Mouse (Mus musculus): Measurements from ENCODE around the gene Mgat5. TPM values are rescaled to one million over a fixed set of nuclear protein-coding genes. Genes with fewer than 3 reads are reported as not detected.

The Mgat5 gene
- polyA plus RNA-seq, 1 experiment: 24.1 TPM

DNA sequence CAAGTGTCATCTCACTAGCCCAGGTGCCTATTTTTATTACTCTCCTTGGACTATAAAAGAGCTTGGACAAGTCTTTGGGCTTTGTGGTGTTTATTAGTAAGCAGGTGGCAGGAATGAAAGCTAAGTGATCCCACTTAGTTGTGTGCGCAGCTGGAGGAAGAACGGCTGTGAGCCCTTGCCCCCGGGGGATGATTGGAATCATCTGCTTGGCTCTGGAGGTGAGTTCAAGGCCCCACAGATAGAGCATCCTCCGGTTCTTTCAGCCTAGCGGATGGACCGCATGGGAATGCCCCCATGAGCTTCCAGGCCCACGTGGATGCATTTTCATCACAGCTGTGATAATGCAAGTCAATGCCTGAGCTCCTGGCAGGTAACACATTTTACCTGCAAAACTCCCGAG, 31.6 kb downstream of the Mgat5 start:
- no peaks in the 10 kb centered on the region for H3K27me3 ChIP-seq (ENCODE audit: control insufficient read depth, insufficient read depth, low read length)
- no peaks in the 10 kb centered on the region for H3K36me3 ChIP-seq (ENCODE audit: control insufficient read depth, insufficient read depth, low read length)
- TF ChIP-seq POLR2A (IDR thresholded peaks at IDR 0.05; ENCODE audit: control insufficient read depth, extremely low read depth, insufficient read depth, low read length, poor library complexity): no peak
- no peak for TF ChIP-seq CTCF (IDR thresholded peaks at IDR 0.05; ENCODE audit: borderline replicate concordance, control insufficient read depth, extremely low read depth, insufficient read depth, low read length, poor library complexity)
- peaks cover 42% of the 10 kb centered on the region for H3K4me1 ChIP-seq (replicated peaks; ENCODE audit: control insufficient read depth, insufficient read depth, low read length)
- WGBS: 88% methylated on average over 8 of the region's 8 CpGs
- no peak overlapping the region for H3K27ac ChIP-seq (ENCODE audit: control insufficient read depth, insufficient read depth, low read length)
- DNase-seq: no peak
- H3K4me3 ChIP-seq (ENCODE audit: control insufficient read depth, insufficient read depth, low read length): no peak overlapping the region

DNA sequence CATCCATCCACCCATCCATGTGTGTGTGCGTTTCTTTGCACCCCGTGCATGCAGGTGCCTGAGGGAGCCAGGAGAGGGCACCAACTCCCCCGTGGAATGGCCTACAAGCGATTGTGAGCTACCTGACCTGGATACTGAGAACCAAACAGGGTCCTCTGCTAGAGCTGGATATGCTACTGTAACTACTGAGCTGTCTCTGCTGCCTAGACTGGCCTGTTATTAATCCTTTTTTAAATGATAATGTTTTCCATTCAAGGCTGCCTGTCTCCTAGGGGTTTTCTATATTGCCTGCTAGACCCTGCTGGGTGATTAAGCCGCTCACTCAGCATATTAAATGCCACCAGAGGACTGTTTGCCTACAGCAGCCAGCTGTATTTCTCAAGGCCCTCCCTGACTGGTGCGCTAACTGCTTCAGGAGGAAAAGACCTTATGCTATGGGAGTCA, 34.1 kb downstream of the Mgat5 start:
- no peaks in the 10 kb centered on the region for H3K36me3 ChIP-seq (ENCODE audit: control insufficient read depth, insufficient read depth, low read length)
- no peak for DNase-seq
- peak; percentile 15; the same call in 1 of the 2 replicates for TF ChIP-seq CTCF (IDR thresholded peaks at IDR 0.05; ENCODE audit: borderline replicate concordance, control insufficient read depth, extremely low read depth, insufficient read depth, low read length, poor library complexity)
- TF ChIP-seq POLR2A (IDR thresholded peaks at IDR 0.05; ENCODE audit: control insufficient read depth, extremely low read depth, insufficient read depth, low read length, poor library complexity): no peak
- H3K4me1 ChIP-seq (replicated peaks; ENCODE audit: control insufficient read depth, insufficient read depth, low read length): peaks cover 40% of the 10 kb centered on the region
- no peaks in the 10 kb centered on the region for H3K27me3 ChIP-seq (ENCODE audit: control insufficient read depth, insufficient read depth, low read length)
- no peak overlapping the region for H3K4me3 ChIP-seq (ENCODE audit: control insufficient read depth, insufficient read depth, low read length)
- H3K27ac ChIP-seq (ENCODE audit: control insufficient read depth, insufficient read depth, low read length): no peak overlapping the region
- 95% methylated on average over 6 of the region's 6 CpGs for WGBS

DNA sequence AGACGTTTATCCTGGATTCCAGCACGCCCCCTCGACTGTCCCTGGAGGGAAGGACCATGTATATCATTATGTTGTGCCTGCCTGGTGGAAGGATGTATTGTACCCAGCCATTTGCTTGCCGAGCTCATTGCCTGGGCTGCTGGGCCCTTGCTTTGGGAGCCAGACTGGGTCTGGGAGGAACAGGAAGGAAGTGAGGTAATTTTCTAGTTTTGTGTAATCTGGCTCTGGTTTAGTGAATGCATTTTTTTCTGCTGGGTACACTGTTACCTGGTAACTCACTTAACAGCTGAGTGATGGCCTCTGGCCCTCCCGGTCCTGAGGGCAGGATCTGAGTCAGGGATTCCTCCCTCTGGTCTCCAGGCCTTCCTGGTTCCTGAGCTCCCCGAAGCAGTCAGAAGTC, 35.1 kb downstream of the Mgat5 start:
- TF ChIP-seq CTCF (IDR thresholded peaks at IDR 0.05; ENCODE audit: borderline replicate concordance, control insufficient read depth, extremely low read depth, insufficient read depth, low read length, poor library complexity) (no peak), POLR2A (IDR thresholded peaks at IDR 0.05; ENCODE audit: control insufficient read depth, extremely low read depth, insufficient read depth, low read length, poor library complexity) (no peak)
- H3K27me3 ChIP-seq (ENCODE audit: control insufficient read depth, insufficient read depth, low read length): no peaks in the 10 kb centered on the region
- peak; percentile 33 for DNase-seq
- peaks cover 44% of the 10 kb centered on the region for H3K4me1 ChIP-seq (replicated peaks; ENCODE audit: control insufficient read depth, insufficient read depth, low read length)
- no peak overlapping the region for H3K4me3 ChIP-seq (ENCODE audit: control insufficient read depth, insufficient read depth, low read length)
- H3K27ac ChIP-seq (ENCODE audit: control insufficient read depth, insufficient read depth, low read length): peak overlapping the region; percentile 27
- H3K36me3 ChIP-seq (ENCODE audit: control insufficient read depth, insufficient read depth, low read length): no peaks in the 10 kb centered on the region
- WGBS: 18% methylated on average over 6 of the region's 6 CpGs

DNA sequence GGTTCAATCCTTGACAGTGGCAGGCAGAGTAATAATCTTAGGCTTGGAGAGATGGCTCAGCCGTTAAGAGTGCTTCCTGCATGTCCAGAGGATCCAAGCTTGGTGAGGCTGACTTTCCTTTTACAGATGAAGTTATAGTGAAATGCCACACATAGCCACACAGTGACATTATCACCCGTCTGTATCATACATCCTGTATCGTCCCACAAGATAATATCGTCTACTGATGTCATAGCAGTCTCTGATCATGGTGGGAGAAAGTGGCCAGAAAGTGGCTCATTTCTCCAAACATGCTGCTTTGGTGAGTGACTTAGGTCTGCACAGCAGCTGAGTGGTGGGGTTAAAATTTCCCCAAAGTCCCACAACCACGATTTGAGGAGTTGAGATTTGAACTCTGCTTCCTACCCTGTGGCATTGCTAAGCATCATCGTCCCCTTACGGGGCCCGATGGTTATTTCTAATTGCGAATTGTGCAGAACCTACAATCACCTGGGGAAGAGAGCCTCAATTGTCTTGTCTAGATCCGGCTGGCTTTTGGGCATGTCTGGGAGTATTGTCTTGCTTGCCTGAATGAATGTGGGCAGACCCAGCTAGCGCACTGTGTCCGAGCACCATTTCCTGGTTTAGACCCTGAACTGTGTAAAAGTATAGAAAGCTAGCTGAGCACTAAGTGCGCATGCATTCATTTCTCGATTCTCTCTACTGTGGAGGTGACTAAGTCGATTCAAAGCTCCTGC, 37.5 kb downstream of the Mgat5 start:
- DNase-seq: no peak
- no peaks in the 10 kb centered on the region for H3K27me3 ChIP-seq (ENCODE audit: control insufficient read depth, insufficient read depth, low read length)
- peak overlapping the region; percentile 60 for H3K27ac ChIP-seq (ENCODE audit: control insufficient read depth, insufficient read depth, low read length)
- H3K4me1 ChIP-seq (replicated peaks; ENCODE audit: control insufficient read depth, insufficient read depth, low read length): peaks cover 43% of the 10 kb centered on the region
- 25% methylated on average over 15 of the region's 15 CpGs for WGBS
- H3K4me3 ChIP-seq (ENCODE audit: control insufficient read depth, insufficient read depth, low read length): no peak overlapping the region
- no peak for TF ChIP-seq CTCF (IDR thresholded peaks at IDR 0.05; ENCODE audit: borderline replicate concordance, control insufficient read depth, extremely low read depth, insufficient read depth, low read length, poor library complexity)
- TF ChIP-seq POLR2A (IDR thresholded peaks at IDR 0.05; ENCODE audit: control insufficient read depth, extremely low read depth, insufficient read depth, low read length, poor library complexity): no peak
- no peaks in the 10 kb centered on the region for H3K36me3 ChIP-seq (ENCODE audit: control insufficient read depth, insufficient read depth, low read length)

DNA sequence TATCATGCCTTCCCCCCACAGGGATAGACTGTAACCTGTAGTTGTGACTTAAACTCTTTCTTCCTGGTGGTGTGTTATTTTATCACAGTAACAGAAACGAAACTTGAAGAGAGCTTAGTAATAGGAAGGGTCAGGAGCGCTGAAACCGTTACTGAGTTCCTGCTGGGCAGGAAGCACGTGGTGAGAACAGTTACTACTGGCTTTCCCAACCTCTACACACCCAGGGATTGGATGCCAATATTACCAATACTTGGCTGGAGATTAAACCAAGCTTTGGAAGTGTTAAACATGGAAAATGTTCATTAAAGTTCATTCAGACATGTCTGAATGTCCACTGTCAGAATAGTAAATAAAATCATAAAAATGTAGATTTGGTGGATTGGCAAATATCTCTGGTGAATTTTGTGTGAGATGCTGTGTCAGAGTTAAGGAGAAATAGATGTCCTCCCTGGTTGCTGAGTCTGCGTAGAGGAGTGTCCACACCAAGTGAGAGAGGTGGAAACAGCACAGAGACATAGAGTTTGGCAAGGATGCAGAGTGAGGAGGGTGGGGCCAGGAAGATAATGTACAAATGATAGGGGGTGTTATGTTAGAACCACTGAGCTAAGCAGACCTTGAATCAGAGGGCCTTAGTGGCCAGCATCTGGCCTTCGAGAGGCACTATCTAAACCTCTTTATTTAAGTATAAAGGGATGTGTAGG, 38.2 kb downstream of the Mgat5 start:
- DNase-seq: no peak
- 37% methylated on average over 6 of the region's 6 CpGs for WGBS
- Histone ChIP-seq H3K27me3 (ENCODE audit: control insufficient read depth, insufficient read depth, low read length) (no peaks in the 10 kb centered on the region), H3K36me3 (ENCODE audit: control insufficient read depth, insufficient read depth, low read length) (no peaks in the 10 kb centered on the region), H3K27ac (ENCODE audit: control insufficient read depth, insufficient read depth, low read length) (peak overlapping the region; percentile 60; the same call in 1 of the 2 replicates), H3K4me1 (replicated peaks; ENCODE audit: control insufficient read depth, insufficient read depth, low read length) (peaks cover 45% of the 10 kb centered on the region), H3K4me3 (ENCODE audit: control insufficient read depth, insufficient read depth, low read length) (no peak overlapping the region)
- no peak for TF ChIP-seq POLR2A (IDR thresholded peaks at IDR 0.05; ENCODE audit: control insufficient read depth, extremely low read depth, insufficient read depth, low read length, poor library complexity)
- TF ChIP-seq CTCF (IDR thresholded peaks at IDR 0.05; ENCODE audit: borderline replicate concordance, control insufficient read depth, extremely low read depth, insufficient read depth, low read length, poor library complexity): no peak

DNA sequence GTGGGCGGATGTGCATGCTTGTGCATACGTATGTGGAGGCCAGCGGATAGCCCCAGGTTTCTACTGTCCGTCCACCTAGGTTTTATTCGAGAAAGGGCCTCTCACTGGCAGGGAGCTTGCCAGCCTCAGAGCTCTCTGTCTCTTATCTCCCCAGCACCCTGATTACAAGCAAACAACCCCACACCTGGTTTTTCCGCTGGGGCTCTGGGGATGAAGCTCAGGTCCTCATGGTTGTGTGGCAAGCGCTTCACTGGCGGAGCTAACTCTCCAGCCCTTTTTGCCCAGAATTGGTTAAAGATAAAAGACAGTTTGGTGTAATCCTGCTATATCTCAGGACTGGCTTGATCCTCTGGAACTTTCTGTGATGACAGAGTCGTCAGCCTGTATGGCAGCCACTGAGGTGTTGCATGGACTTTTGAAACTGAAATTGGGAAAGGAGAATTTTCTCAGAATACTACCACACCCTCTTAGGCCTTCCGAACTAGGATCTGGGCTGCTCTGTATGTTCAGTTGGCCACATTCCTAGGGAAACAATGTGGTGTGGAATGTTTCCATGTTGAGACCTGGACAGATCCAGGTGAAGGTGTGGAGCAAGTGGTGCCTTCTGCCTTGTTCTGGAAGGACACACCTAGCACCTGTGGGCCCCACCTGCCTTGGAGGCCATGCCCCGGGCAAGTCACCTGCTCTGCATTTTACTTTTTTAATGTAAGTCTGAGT, 39.4 kb downstream of the Mgat5 start:
- Histone ChIP-seq H3K4me1 (replicated peaks; ENCODE audit: control insufficient read depth, insufficient read depth, low read length) (peaks cover 45% of the 10 kb centered on the region), H3K27ac (ENCODE audit: control insufficient read depth, insufficient read depth, low read length) (no peak overlapping the region), H3K36me3 (ENCODE audit: control insufficient read depth, insufficient read depth, low read length) (no peaks in the 10 kb centered on the region), H3K4me3 (ENCODE audit: control insufficient read depth, insufficient read depth, low read length) (no peak overlapping the region), H3K27me3 (ENCODE audit: control insufficient read depth, insufficient read depth, low read length) (no peaks in the 10 kb centered on the region)
- WGBS: 82% methylated on average over 11 of the region's 11 CpGs
- TF ChIP-seq CTCF (IDR thresholded peaks at IDR 0.05; ENCODE audit: borderline replicate concordance, control insufficient read depth, extremely low read depth, insufficient read depth, low read length, poor library complexity): no peak
- no peak for TF ChIP-seq POLR2A (IDR thresholded peaks at IDR 0.05; ENCODE audit: control insufficient read depth, extremely low read depth, insufficient read depth, low read length, poor library complexity)
- DNase-seq: no peak

Data from thymus, adult 2 months (tissue).